Mouse (Mus musculus): ENCODE results near the gene Zbtb12. TPM values are rescaled to one million over a fixed set of nuclear protein-coding genes. Genes with fewer than 3 reads are reported as not detected.

Gene Zbtb12
- polyA plus RNA-seq, 1 experiment, result 0.25 TPM

DNA sequence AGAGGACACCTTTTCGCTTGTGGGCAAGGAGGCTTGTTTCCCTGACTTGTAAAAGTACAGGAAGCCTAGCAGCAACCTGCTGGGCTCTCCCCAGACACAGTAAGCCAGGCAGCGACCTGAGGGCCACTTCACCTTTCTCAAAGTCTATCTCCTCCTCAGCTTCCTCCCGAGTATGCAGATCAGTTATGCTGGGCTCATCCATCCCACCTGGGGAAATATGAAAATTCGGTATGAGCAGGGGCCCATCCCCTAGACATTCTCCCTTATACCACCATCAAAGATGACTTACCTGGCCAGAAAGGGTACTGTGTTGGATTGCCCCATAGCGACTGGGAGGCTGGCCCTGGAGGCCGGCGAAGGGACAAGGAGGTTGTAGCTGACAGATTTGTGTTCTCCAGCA, 31.7 kb upstream of the Zbtb12 start:
- no peaks in the 10 kb centered on the region for H3K9me3 ChIP-seq (ENCODE audit: control insufficient read depth, low read length)

GRCm38 (mm10) chr17:34849722-34850516, 29.4 kb upstream of the Zbtb12 start, which contains the start of the genes Skiv2l and Nelfe:
Skiv2l (minus strand) TSS chr17:34850210.
Nelfe (plus strand) TSS chr17:34850391.
- H3K4me1 ChIP-seq (ENCODE audit: control insufficient read depth), result peaks cover 41% of the 10 kb centered on the region
- no peaks in the 10 kb centered on the region for H3K27me3 ChIP-seq (ENCODE audit: control insufficient read depth)
- peak within 1 kb of the TSS; percentile 83 for H3K4me3 ChIP-seq (replicated peaks)
- TF ChIP-seq GATA1 (IDR thresholded peaks at IDR 0.05; ENCODE audit: low read length), result no peak
- TF ChIP-seq TAL1 (IDR thresholded peaks at IDR 0.05; ENCODE audit: low read length), result no peak
- peaks cover 68% of the 10 kb centered on the region for H3K36me3 ChIP-seq (ENCODE audit: control insufficient read depth)
- no peaks in the 10 kb centered on the region for H3K9me3 ChIP-seq (ENCODE audit: control insufficient read depth, low read length)

More for the DNA sequence above, 31.7 kb upstream of the Zbtb12 start:
- Histone ChIP-seq H3K36me3 (ENCODE audit: control insufficient read depth) (peaks cover 69% of the 10 kb centered on the region), H3K4me3 (replicated peaks) (no peak overlapping the region), H3K4me1 (ENCODE audit: control insufficient read depth) (peaks cover 41% of the 10 kb centered on the region), H3K27me3 (ENCODE audit: control insufficient read depth) (no peaks in the 10 kb centered on the region)
- TF ChIP-seq TAL1 (IDR thresholded peaks at IDR 0.05; ENCODE audit: low read length) (no peak), GATA1 (IDR thresholded peaks at IDR 0.05; ENCODE audit: low read length) (no peak)

GRCm38 (mm10) chr17:34850517-34851125, 28.7 kb upstream of the Zbtb12 start:
- no peaks in the 10 kb centered on the region for H3K9me3 ChIP-seq (ENCODE audit: control insufficient read depth, low read length)
- no peak for TF ChIP-seq GATA1 (IDR thresholded peaks at IDR 0.05; ENCODE audit: low read length)
- no peak for TF ChIP-seq TAL1 (IDR thresholded peaks at IDR 0.05; ENCODE audit: low read length)
- peaks cover 67% of the 10 kb centered on the region for H3K36me3 ChIP-seq (ENCODE audit: control insufficient read depth)
- no peaks in the 10 kb centered on the region for H3K27me3 ChIP-seq (ENCODE audit: control insufficient read depth)
- H3K4me3 ChIP-seq (replicated peaks), result peak overlapping the region; percentile 83
- H3K4me1 ChIP-seq (ENCODE audit: control insufficient read depth), result peaks cover 41% of the 10 kb centered on the region

- Histone ChIP-seq H3K36me3 (ENCODE audit: control insufficient read depth) (peaks cover 69% of the 10 kb centered on the region), H3K4me1 (ENCODE audit: control insufficient read depth) (peaks cover 35% of the 10 kb centered on the region), H3K4me3 (replicated peaks) (no peak overlapping the region), H3K9me3 (ENCODE audit: control insufficient read depth, low read length) (no peaks in the 10 kb centered on the region), H3K27me3 (ENCODE audit: control insufficient read depth) (no peaks in the 10 kb centered on the region)
- no peak for TF ChIP-seq GATA1 (IDR thresholded peaks at IDR 0.05; ENCODE audit: low read length)
- TF ChIP-seq TAL1 (IDR thresholded peaks at IDR 0.05; ENCODE audit: low read length), result no peak
Observed at GRCm38 (mm10) chr17:34853511-34853910, 25.8 kb upstream of the Zbtb12 start.

GRCm38 (mm10) chr17:34854761-34855160, 24.5 kb upstream of the Zbtb12 start:
- peaks cover 68% of the 10 kb centered on the region for H3K36me3 ChIP-seq (ENCODE audit: control insufficient read depth)
- no peaks in the 10 kb centered on the region for H3K27me3 ChIP-seq (ENCODE audit: control insufficient read depth)
- H3K9me3 ChIP-seq (ENCODE audit: control insufficient read depth, low read length), result no peaks in the 10 kb centered on the region
- H3K4me1 ChIP-seq (ENCODE audit: control insufficient read depth), result peaks cover 27% of the 10 kb centered on the region
- H3K4me3 ChIP-seq (replicated peaks), result no peak overlapping the region
- TF ChIP-seq TAL1 (IDR thresholded peaks at IDR 0.05; ENCODE audit: low read length), result no peak
- no peak for TF ChIP-seq GATA1 (IDR thresholded peaks at IDR 0.05; ENCODE audit: low read length)

GRCm38 (mm10) chr17:34855825-34856224, 23.5 kb upstream of the Zbtb12 start:
- peaks cover 20% of the 10 kb centered on the region for H3K4me1 ChIP-seq (ENCODE audit: control insufficient read depth)
- no peak overlapping the region for H3K4me3 ChIP-seq (replicated peaks)
- peaks cover 70% of the 10 kb centered on the region for H3K36me3 ChIP-seq (ENCODE audit: control insufficient read depth)
- H3K9me3 ChIP-seq (ENCODE audit: control insufficient read depth, low read length), result no peaks in the 10 kb centered on the region
- TF ChIP-seq TAL1 (IDR thresholded peaks at IDR 0.05; ENCODE audit: low read length) (no peak), GATA1 (IDR thresholded peaks at IDR 0.05; ENCODE audit: low read length) (no peak; the same call in 1 of the 2 replicates)
- H3K27me3 ChIP-seq (ENCODE audit: control insufficient read depth), result no peaks in the 10 kb centered on the region

DNA sequence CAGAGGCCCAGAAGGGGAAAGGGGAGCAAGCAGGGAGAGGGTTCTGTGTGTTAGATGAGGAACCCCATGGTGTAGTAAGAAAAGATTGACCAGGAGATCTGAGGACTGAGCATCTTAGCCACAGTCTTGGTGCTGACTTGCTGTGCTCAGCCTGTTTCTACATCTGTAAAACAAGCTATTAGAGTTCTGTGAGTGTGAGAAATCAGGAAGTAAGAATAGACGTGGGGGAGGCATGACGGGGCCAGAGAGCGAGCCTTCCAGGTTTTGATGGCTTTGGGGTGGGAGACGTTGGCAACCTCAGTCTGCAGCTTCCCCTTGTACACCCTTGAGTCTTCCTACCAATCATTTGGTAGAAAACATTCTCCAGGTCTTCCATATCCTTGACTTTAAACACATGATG, 20.6 kb upstream of the Zbtb12 start:
- Histone ChIP-seq H3K4me1 (ENCODE audit: control insufficient read depth) (peaks cover 3% of the 10 kb centered on the region; the same call in 1 of the 2 replicates), H3K9me3 (ENCODE audit: control insufficient read depth, low read length) (no peaks in the 10 kb centered on the region), H3K4me3 (replicated peaks) (no peak overlapping the region), H3K27me3 (ENCODE audit: control insufficient read depth) (no peaks in the 10 kb centered on the region), H3K36me3 (ENCODE audit: control insufficient read depth) (peaks cover 53% of the 10 kb centered on the region)
- TF ChIP-seq GATA1 (IDR thresholded peaks at IDR 0.05; ENCODE audit: low read length), result no peak
- no peak for TF ChIP-seq TAL1 (IDR thresholded peaks at IDR 0.05; ENCODE audit: low read length)

- Histone ChIP-seq H3K4me3 (replicated peaks) (no peak overlapping the region), H3K36me3 (ENCODE audit: control insufficient read depth) (peaks cover 35% of the 10 kb centered on the region), H3K9me3 (ENCODE audit: control insufficient read depth, low read length) (no peaks in the 10 kb centered on the region), H3K4me1 (ENCODE audit: control insufficient read depth) (peaks cover 3% of the 10 kb centered on the region; the same call in 1 of the 2 replicates), H3K27me3 (ENCODE audit: control insufficient read depth) (no peaks in the 10 kb centered on the region)
- TF ChIP-seq GATA1 (IDR thresholded peaks at IDR 0.05; ENCODE audit: low read length) (no peak), TAL1 (IDR thresholded peaks at IDR 0.05; ENCODE audit: low read length) (no peak)
Observed at GRCm38 (mm10) chr17:34860514-34860913, 18.8 kb upstream of the Zbtb12 start.

- H3K4me1 ChIP-seq (ENCODE audit: control insufficient read depth), result peaks cover 3% of the 10 kb centered on the region; the same call in 1 of the 2 replicates
- TF ChIP-seq TAL1 (IDR thresholded peaks at IDR 0.05; ENCODE audit: low read length) (no peak), GATA1 (IDR thresholded peaks at IDR 0.05; ENCODE audit: low read length) (no peak)
- no peaks in the 10 kb centered on the region for H3K27me3 ChIP-seq (ENCODE audit: control insufficient read depth)
- no peaks in the 10 kb centered on the region for H3K9me3 ChIP-seq (ENCODE audit: control insufficient read depth, low read length)
- H3K36me3 ChIP-seq (ENCODE audit: control insufficient read depth), result peaks cover 22% of the 10 kb centered on the region
- H3K4me3 ChIP-seq (replicated peaks), result peak overlapping the region; percentile 43
Observed at GRCm38 (mm10) chr17:34861704-34862415, 17.4 kb upstream of the Zbtb12 start.

Measured in erythroblast, embryonic 14.5 days (primary cell).